In the genomic region with DNA sequence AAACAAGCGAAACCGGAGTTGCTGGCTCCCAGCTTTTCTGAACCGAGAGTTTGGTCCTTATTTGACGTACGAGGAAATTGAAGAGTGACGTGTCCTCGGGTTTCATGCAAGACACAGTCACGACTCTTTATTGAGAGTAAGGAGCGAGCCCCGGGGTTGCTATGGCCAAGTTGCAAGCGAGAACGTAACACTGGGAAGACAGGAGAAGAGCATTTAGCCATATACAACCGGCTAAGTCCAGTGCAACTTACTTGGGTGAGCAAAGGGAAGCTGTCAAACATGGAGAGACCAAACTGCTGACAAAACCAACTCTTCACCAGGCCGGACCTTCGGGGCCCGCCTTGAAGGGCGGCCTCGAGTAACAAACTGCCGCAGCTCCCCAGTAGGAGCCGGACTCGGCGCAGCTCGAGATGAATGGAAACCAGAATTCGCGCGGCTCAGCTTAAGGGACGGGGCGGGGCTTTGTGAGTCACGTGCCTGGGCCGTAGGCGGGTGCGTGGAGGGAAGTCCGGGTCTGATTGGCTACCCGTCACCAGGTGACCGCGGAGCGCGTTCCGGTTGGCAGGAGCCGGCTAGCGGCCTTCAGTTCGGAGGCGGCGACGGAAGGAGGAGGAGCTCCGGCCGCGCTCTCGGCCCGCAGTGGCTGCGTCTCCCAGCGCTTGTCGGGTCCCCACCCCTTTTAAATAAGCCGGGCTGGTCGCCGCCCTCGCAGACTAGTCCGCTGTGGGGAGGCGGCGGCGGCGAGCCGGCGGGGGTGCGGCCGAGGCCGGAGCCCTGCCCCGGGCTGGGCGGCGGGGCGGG, we compare ENCODE assay signal across 8 mouse cellular contexts. TPM values are rescaled to one million over a fixed set of nuclear protein-coding genes. Genes with fewer than 3 reads are reported as not detected.
DNase-seq lines count a peak whose midpoint lies in the region; ATAC-seq and TF ChIP-seq lines count a peak whose summit lies in the region.

Gene Ccnyl1, plus strand, starts transcription at position 243 of the 801 bp plus-strand sequence.

- H3K9me3 ChIP-seq in G1E (replicated peaks) = no peaks in the 10 kb centered on the region
- H3K9me3 ChIP-seq in forebrain, embryonic 16.5 days (ENCODE audit: control insufficient read depth, low read length) = no peaks in the 10 kb centered on the region
- H3K9me3 ChIP-seq in lung, embryonic 14.5 days (ENCODE audit: low read depth, low read length) = no peaks in the 10 kb centered on the region

- under 1% methylated on average over 67 of the region's 71 CpGs for WGBS in forebrain, embryonic 16.5 days
- under 1% methylated on average over 65 of the region's 71 CpGs for WGBS in lung, embryonic 14.5 days
- 2% methylated on average over 71 of the region's 71 CpGs for WGBS in olfactory bulb, adult 2 months
- WGBS in thymus, adult 2 months = 5% methylated on average over 71 of the region's 71 CpGs

- H3K4me1 ChIP-seq in G1E (ENCODE audit: insufficient read depth, low read depth, low read length) = peaks cover 36% of the 10 kb centered on the region
- peaks cover 26% of the 10 kb centered on the region for H3K4me1 ChIP-seq in forebrain, embryonic 16.5 days (replicated peaks; ENCODE audit: control insufficient read depth, insufficient read depth, low read length)
- H3K4me1 ChIP-seq in lung, embryonic 14.5 days (ENCODE audit: insufficient read depth) = no peaks in the 10 kb centered on the region; the same call in 1 of the 2 replicates
- no peaks in the 10 kb centered on the region for H3K4me1 ChIP-seq in olfactory bulb, adult 2 months (ENCODE audit: control insufficient read depth, insufficient read depth, low read length)
- H3K4me1 ChIP-seq in thymus, adult 2 months (replicated peaks; ENCODE audit: control insufficient read depth, insufficient read depth, low read length) = peaks cover 2% of the 10 kb centered on the region; the same call in 1 of the 2 replicates

- peak within 1 kb of the TSS; percentile 67 for H3K27ac ChIP-seq in forebrain, embryonic 16.5 days (ENCODE audit: low read length)
- peak within 1 kb of the TSS; percentile 88 for H3K27ac ChIP-seq in layer of hippocampus, adult 2 months
- peak within 1 kb of the TSS; percentile 73 for H3K27ac ChIP-seq in lung, embryonic 14.5 days (ENCODE audit: low read depth)
- no peak within 1 kb of the TSS for H3K27ac ChIP-seq in olfactory bulb, adult 2 months (ENCODE audit: insufficient read depth, low read depth, low read length)
- H3K27ac ChIP-seq in thymus, adult 2 months (ENCODE audit: control insufficient read depth, insufficient read depth, low read length) = no peak within 1 kb of the TSS

- TF ChIP-seq POLR2A in olfactory bulb, adult 2 months (IDR thresholded peaks at IDR 0.05; ENCODE audit: insufficient read depth, low read depth, low read length) = peak; percentile 70
- TF ChIP-seq POLR2A in thymus, adult 2 months (IDR thresholded peaks at IDR 0.05; ENCODE audit: control insufficient read depth, extremely low read depth, insufficient read depth, low read length, poor library complexity) = peak; percentile 59

- peak within 1 kb of the TSS; percentile 84 for H3K4me3 ChIP-seq in G1E (ENCODE audit: low read depth, low read length)
- peak within 1 kb of the TSS; percentile 89 for H3K4me3 ChIP-seq in forebrain, embryonic 16.5 days (replicated peaks; ENCODE audit: low read length)
- peak within 1 kb of the TSS; percentile 79 for H3K4me3 ChIP-seq in layer of hippocampus, adult 2 months
- H3K4me3 ChIP-seq in lung, embryonic 14.5 days (ENCODE audit: low read depth, low read length) = peak within 1 kb of the TSS; percentile 88
- H3K4me3 ChIP-seq in olfactory bulb, adult 2 months (ENCODE audit: insufficient read depth, low read depth, low read length) = peak within 1 kb of the TSS; percentile 93
- peak within 1 kb of the TSS; percentile 74 for H3K4me3 ChIP-seq in thymus, adult 2 months (ENCODE audit: control insufficient read depth, insufficient read depth, low read length)

- H3K36me3 ChIP-seq in G1E (replicated peaks) = peaks cover 10% of the 10 kb centered on the region
- no peaks in the 10 kb centered on the region for H3K36me3 ChIP-seq in forebrain, embryonic 16.5 days (ENCODE audit: control insufficient read depth, insufficient read depth)
- no peaks in the 10 kb centered on the region for H3K36me3 ChIP-seq in lung, embryonic 14.5 days (ENCODE audit: insufficient read depth)
- H3K36me3 ChIP-seq in thymus, adult 2 months (ENCODE audit: control insufficient read depth, insufficient read depth, low read length) = no peaks in the 10 kb centered on the region

- DNase-seq in G1E (ENCODE audit: low spot score) = peak; percentile 99
- peak; percentile 97 to 98 for DNase-seq in cerebellum, adult 18-20 months
- peak; percentile 97 for DNase-seq in heart, postnatal 36 days
- peak; percentile 97 to 99 for DNase-seq in layer of hippocampus, adult 2 months (ENCODE audit: low spot score in 2 of 2)
- DNase-seq in lung, embryonic 14.5 days = peak; percentile 99
- peak; percentile 99 for DNase-seq in thymus, adult 2 months

- intact Hi-C loops in heart, postnatal 36 days (cut with DNase I) = loop anchor here (1.0 to 2.0 kb wide), 2 partner anchors 73 to 158 kb away; partner anchors contain the start of genes Creb1 and Mettl21a

- H3K4me2 ChIP-seq in forebrain, embryonic 16.5 days (ENCODE audit: low read length) = peak within 1 kb of the TSS; percentile 96
- H3K4me2 ChIP-seq in lung, embryonic 14.5 days = peak within 1 kb of the TSS; percentile 90

- no peaks in the 10 kb centered on the region for H3K27me3 ChIP-seq in G1E (ENCODE audit: insufficient read depth, low read length)
- H3K27me3 ChIP-seq in forebrain, embryonic 16.5 days (replicated peaks; ENCODE audit: control insufficient read depth, insufficient read depth, low read length) = no peaks in the 10 kb centered on the region
- H3K27me3 ChIP-seq in lung, embryonic 14.5 days (ENCODE audit: insufficient read depth, low read length) = no peaks in the 10 kb centered on the region
- no peaks in the 10 kb centered on the region for H3K27me3 ChIP-seq in thymus, adult 2 months (ENCODE audit: control insufficient read depth, insufficient read depth, low read length)

- peak within 1 kb of the TSS; percentile 80 for H3K9ac ChIP-seq in forebrain, embryonic 16.5 days (replicated peaks; ENCODE audit: low read depth, low read length)
- H3K9ac ChIP-seq in lung, embryonic 14.5 days = peak within 1 kb of the TSS; percentile 76

- ATAC-seq in G1E (ENCODE audit: extremely low read depth, insufficient number of reproducible peaks, low FRiP score, poor library complexity, severe bottlenecking) = peak; percentile 97
- peak; percentile 99 for ATAC-seq in forebrain, embryonic 16.5 days
- peak; percentile 98 for ATAC-seq in lung, embryonic 14.5 days (ENCODE audit: insufficient read depth)

- TF ChIP-seq CTCF in G1E (IDR thresholded peaks at IDR 0.05; ENCODE audit: low read depth, low read length) = no peak
- TF ChIP-seq CTCF in layer of hippocampus, adult 2 months (conservative IDR thresholded peaks at IDR 0.05) = peak; percentile 41
- TF ChIP-seq CTCF in lung, embryonic 14.5 days (IDR thresholded peaks at IDR 0.05; ENCODE audit: low read depth) = no peak
- TF ChIP-seq CTCF in olfactory bulb, adult 2 months (IDR thresholded peaks at IDR 0.05; ENCODE audit: insufficient read depth, low read depth, low read length) = no peak
- TF ChIP-seq CTCF in thymus, adult 2 months (IDR thresholded peaks at IDR 0.05; ENCODE audit: borderline replicate concordance, control insufficient read depth, extremely low read depth, insufficient read depth, low read length, poor library complexity) = no peak

RNA-seq across cellular contexts. Expression of gene Ccnyl1, which starts in this region (rescaled TPM):
- total RNA-seq in G1E (2014; fragmentation: Nextera tagmentation) (16.3 and 19.5 TPM in 2 replicates), G1E (2017) (13.5 and 14.2 TPM in 2 replicates)
- 50.2 and 71.2 TPM in 2 replicates for polyA plus RNA-seq in G1E (2012)
- polyA plus RNA-seq in forebrain, embryonic 16.5 days (2015; fragmentation: Nextera tagmentation; extraction: Ambion mirVana) = 3.9 and 4.4 TPM in 2 replicates
- 10 to 100 TPM; 15.5 to 18.2 TPM for total RNA-seq in heart, postnatal 36 days (2021)
- 10 to 100 TPM; 12.9 to 14.8 TPM for total RNA-seq in layer of hippocampus, adult 2 months (2021)
- 6.8 and 8.4 TPM in 2 replicates for polyA plus RNA-seq in lung, embryonic 14.5 days (2014; fragmentation: Nextera tagmentation; extraction: Ambion mirVana)
- not detected in 2 replicates for polyA plus RNA-seq in olfactory bulb, adult 2 months (2012; ENCODE audit: insufficient read depth, insufficient read length, low replicate concordance, missing spikeins)
- polyA plus RNA-seq in thymus, adult 2 months (2012; rRNA removed) = 13.2 and 19.1 TPM in 2 replicates

Comparison
In these comparisons a context has a peak if more than half of its experiments do, and no peak if none do; other contexts are left out.
1. H3K27ac ChIP-seq: peak in forebrain, embryonic 16.5 days (single experiment), layer of hippocampus, adult 2 months (single experiment) and lung, embryonic 14.5 days (single experiment); none in olfactory bulb, adult 2 months (single experiment) and thymus, adult 2 months (single experiment).
2. Peak in every context shown above with its lines, with median percentiles within 50 percentile points of each other: ATAC-seq, DNase-seq and H3K4me3 ChIP-seq.